Mouse (Mus musculus): ENCODE measurements around the gene Cdh11.

DNA sequence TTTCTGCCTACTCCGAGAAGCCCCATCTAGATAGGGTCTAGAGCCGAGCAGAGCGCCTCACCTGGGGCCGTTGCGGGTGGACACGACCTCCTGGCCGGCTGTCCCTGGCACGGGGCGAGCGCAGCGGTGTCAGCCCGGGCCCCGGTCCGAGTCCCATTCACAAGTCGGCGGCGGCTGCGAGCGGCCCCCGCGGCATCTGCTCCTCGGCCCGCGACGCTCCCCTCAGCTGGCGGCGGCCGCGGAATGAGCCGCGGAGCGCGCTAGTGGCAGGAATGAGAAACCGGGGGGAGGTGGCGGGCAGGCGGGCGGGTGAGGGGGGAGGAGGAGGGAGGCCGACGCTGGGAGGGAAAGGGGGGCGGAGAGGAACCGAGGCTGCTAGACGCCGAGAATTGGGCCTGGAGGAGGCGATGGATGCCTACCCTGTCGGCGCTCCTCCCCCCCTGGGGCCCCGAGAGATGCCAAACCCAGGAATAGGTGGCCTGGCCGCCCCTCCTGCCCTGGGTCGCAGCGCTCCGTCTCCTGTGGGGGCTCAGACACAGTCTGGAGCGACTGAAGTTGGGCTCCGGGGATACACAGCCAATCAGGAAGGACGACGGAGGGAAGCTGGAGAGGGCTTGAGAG lies 497 bp downstream of the Cdh11 start:
- TF ChIP-seq EP300 (IDR thresholded peaks at IDR 0.05), result no peak
- peak; percentile 64 for TF ChIP-seq CTCF (IDR thresholded peaks at IDR 0.05)

Data from lung, postnatal 0 days (tissue).